Mouse (Mus musculus) ovary, postnatal 14 days (tissue): ENCODE measurements around the gene Fbxw4.
"Not testable (repeated sequence)": the region's sequence is repeated elsewhere in the genome, so short reads cannot be mapped to it uniquely, and the experiment has no call there.

ENCODE experiments used
- DNase-seq: peaks from one replicate; pipeline ENCODE4 v3.0.0; 2022; ENCODE audit warnings: low spot score

Gene Fbxw4

DNA sequence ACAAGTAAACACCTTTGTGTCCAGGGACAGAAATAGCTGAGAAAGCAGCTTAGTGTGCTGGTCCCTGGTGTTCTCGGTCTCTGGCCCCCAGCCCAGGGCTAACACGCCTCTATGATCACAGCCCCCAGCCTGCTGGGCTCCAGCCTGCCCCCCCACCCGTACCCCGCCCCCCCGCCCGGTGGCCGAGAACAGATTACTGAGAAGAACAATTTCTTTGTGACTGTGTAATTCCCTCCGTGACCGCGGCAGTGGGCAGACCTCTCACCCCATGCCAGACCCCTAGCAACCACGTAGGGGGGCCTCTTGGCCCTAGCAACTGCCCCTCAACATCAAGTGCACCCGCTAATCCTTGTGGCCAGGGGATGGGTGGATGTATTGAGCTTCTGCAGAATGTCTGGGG is 79.9 kb downstream of the Fbxw4 start:
- DNase-seq = no peak

DNA sequence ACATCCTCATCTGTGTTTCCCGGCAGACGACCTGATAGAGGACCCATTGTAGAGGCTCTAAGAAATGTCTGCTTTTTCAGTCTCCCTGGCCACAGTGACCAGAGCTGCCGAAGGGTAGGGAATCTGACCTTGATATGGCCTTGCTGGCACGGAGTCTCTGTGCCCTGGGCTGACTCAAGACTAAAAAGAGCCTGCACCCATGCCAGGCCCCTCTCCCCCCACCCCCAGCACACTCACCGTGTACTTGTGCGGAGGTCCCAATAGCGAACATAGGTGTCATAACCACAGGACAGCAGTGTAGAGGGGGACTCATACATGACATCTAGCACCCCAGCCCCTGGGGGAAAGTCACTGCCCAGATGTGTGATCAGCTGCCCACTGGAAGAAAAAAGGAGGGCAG is 80.7 kb downstream of the Fbxw4 start:
- no peak for DNase-seq

DNA sequence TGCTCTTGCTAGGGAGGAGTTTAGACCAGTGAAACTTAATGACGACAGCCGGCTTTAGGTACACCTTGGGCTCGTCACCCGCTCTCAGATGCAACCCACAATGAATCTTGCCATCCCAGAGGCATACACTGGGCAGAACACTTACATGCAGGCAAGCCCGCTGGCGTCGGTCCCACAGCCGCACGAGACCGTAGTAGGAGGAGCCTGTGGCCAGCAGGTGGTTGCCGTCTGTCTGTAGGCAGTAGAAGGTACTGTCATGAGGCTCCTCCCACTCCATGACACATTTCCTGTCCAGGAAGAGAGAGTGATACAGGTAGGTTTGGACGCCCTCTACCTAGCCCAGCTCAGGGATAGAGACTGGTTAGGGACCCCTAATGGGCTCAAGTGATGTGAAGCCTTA is 81.1 kb downstream of the Fbxw4 start:
- DNase-seq = no peak

DNA sequence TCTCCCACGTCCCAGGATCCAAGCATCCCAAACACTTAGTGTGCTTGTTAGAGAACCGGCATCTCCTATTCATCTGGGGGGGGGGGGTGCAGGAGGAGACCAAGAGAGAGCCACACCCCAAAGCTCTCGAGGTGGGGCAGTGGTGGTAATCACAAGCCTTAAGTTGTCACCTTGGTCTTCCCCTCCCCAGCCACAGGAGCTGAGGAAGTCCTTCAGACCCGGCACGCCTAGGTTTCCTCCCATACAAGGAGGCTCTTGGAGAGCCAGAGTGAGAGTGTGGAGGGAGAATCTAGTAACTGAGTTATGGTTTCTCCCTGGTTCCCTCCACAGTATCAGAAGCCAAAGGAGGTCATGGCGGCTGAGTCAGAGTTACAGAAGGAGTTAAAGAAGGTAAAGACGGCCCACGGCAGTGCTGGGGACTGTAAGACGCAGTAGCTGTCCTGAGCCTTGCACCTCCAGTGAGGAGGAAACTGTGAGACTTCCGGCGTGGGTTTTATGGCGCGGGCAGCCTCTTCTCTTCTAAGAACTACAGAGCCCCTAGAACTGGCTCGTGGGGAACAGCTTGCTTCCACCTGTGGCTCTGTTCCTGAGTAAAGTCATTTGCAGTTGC is 82.9 kb downstream of the Fbxw4 start:
- DNase-seq = no peak

DNA sequence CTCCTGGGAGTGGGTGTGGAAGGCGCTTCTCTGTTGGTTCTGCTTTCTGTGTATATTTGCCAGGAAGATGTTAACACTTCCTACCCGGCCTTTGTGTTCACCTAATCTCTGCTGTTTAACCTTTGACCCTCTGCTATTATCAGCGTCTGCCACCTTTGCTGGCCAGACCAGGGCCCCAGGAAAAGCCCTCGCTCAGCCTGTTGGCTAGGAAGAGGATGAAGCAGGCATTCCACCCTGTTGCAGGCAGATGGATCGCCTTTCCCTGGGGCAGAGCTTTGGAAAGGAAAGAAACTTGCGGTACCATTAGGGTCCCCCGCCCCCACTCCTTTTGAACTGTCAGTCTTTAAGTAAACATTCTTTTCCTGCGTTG is 84.5 kb downstream of the Fbxw4 start:
- DNase-seq = no peak

DNA sequence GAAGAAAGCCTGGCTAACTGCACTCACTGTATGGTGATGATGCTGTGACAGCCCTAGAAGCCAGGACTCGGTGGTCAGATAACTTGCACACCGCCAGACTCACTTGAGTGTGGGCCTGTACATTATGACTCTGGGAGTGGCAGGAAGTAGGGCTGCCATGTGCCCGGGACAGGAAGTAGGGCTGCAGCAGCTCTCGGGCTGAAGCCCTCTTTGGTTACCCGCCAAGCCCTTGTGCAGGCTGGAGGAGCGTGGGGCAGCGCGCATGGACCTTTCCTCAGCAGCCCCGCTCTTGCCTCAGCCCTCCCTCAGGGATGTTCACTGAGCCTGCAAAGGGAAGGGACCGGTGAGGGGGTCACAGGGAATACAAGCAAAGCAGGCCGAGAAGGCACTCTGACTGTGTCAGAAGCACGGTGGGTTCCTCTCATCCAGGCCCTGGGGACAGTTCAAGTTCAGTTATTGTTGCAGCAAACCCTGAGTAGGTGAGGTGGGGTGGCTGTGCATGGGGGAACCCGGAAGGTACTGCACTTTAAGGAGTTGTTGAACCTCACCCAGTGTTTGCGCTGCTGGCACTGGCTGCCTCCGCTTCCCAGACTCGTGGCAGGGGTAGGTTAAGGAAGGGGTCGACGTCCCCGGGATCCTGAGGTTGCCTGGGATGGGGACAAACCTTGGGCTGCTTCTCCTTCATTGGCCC is 85.0 kb downstream of the Fbxw4 start:
- DNase-seq = no peak

DNA sequence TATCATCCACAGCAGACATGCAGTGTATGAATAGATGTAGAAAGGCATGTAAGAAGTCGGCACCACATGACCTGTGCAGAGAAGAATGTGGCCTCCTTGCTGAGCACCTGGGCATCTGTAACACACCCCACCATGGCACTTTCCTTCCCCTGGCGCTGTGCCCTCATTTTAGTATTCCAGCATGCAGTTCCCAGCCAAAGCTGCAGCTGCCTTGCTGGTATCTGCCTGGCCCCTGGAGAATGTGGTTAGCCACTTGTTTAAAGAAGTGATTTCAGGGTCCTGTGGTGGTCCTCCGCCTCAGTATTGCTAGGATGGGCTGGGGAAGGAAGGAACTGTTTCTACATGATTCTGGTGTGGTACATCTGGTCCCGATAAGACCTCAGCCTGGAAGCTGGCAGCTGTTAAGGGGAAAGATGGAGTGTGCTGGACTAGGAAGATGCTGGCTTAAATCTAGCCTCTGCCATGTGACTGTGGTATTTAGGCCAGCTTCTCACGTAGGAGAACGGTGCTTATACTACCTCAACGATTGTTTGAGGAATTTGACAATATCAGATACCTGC is 85.7 kb downstream of the Fbxw4 start:
- DNase-seq = no peak

DNA sequence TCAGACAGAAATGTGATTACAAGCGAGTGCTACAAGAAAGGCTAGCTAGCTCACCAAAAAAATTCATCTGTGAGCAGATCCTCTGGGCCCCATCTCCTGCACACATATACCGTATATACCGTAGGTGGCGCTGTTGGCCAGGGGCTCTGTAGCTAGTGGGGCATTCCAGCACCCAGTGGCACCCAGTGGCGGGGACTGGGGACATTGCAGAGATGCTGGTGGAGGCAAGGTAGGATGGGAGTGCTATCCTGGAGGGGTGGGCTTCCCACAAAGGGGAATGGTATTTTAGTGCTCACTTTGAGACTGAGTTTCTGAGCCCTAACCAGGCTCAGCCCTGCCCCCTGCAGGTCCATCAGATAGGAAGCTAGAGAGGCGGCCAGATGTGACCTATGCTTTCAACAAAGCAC is 86.2 kb downstream of the Fbxw4 start:
- DNase-seq = peak; percentile 61

DNA sequence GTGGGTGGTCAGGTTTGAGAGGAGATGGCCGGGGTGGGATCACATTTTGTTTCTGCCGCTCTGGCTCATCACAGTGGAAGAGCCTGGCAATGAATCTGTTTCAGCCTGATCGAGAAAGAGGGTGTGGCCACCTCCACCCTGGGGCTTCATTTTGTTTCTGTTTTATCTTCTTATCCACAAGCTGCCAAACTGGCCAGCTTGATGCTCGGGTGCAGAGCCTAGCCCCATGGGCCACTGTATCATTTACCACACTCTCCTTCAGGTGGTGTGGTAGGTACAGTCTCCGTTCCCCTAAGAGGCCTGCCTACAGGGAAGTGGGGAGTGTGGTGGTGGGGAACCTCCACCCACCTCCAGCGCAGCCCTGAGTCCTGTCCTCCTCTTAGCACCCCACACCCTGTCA is 87.1 kb downstream of the Fbxw4 start:
- DNase-seq = no peak

DNA sequence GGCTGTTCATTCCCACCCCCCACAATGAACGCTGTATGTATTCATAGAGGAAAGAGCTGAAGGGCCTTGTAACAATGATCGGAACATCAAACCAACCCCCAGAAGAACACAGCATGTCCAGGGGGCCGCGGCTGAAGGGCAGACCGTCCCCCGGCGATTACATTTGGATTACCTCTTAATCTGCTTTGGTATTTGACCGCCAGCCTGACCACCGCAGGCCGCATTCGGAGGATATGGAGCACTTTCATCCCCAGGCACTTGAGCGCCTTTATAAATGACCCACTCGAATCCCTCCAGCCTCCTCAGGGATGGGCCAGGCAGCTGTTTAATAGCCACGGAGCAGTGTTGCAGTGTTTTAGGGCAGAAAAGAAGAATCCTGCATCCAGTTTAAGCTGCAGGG is 92.7 kb downstream of the Fbxw4 start:
- no peak for DNase-seq

DNA sequence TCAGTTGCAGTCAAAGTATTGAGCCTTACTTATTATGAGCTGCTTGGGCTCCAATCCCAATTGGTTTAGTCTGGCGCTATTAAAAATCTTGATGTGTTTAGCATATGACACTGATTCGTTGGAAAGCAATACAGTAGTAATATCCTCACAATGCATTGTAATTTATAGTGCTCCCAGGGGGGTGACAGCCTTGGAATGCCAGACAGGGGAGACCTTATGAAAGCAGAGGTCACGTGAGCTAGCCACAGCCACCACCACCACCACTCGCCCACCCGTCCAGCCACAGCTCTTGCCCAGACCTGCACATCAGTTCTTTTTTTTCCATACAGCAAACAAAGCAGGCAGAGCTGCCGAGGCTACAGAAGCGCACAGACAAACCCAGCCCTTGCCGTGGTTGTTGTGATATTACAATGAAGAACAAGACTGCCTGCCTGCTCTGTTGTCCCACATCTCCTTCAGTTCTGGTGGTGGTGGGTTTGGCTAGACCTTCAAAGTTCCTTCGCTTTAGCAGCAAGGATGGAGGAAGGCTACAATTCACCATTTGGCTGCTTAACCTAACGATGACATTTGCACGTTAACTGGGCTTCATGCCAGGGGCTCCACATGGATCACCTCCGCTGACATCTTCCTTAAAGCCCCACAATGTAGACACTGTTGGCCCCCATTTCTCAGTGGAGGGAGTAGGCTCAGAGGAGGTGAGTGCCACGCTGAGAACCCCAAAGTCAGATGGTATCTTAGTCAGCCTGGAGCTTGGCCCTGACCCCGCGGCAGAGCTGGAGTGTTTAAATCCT is 94.0 kb downstream of the Fbxw4 start:
- no peak for DNase-seq

DNA sequence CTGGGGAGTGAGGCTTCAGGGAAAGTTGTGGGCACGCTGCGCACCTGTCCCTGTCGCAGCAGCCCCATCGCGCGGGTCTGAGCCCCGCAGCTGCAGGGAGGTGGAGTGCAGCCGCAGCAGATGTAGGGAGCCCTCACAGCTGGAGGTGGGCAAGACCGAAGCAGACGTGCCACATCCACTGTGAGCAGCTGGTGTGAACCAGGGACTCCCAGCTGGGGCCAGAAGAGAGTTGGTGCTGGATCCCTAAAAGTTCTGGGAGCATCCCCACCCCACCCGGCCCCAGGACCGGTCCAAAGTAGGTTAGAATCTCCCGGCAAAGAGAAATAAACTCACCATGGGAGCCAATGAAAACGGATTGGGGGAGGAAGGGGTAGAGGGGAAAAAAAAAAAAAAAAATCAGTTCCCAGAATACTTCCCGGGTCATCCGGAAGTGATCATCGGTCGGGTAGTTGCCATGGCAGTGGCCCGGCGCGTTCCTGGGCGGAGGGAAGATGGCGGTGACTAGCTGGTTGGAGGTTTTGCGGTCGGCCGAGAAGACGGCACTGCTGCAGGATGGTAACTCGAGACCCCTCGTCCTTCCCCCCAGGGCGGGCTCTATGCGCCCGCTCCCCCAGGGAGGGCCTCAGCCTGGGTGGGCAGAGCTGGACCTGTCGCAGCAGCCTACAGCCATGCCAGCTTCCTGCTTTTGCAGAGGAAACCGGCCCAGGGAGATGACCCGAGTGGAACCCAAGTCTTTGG is 99.8 kb downstream of the Fbxw4 start, which contains the start of the genes Poll and Gm17018:
Poll (minus strand) TSS at position 379 of the 738 bp plus-strand sequence.
Gm17018 (plus strand) TSS at position 463 of the 738 bp plus-strand sequence.
- peak; percentile 82 for DNase-seq

DNA sequence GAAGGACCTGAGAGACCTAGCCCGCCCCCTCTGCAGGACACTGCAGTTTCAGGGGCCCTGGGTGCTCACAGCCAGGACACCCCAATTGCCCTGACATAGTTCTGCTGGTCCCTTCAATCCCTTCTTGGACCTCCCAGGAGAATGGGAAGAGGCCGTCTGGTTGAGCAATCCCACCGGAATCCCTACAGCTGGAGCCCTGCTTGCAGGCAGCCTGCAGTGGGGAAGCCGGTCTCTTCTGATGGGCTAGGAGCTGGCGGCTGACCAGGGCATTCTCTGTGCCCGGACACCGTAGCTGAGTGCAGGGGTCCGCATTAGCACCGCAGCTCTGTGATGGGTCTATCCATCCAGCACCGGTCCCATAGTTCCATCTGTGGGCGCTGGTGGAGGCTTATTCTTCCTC is 106.0 kb downstream of the Fbxw4 start:
- DNase-seq = no peak

DNA sequence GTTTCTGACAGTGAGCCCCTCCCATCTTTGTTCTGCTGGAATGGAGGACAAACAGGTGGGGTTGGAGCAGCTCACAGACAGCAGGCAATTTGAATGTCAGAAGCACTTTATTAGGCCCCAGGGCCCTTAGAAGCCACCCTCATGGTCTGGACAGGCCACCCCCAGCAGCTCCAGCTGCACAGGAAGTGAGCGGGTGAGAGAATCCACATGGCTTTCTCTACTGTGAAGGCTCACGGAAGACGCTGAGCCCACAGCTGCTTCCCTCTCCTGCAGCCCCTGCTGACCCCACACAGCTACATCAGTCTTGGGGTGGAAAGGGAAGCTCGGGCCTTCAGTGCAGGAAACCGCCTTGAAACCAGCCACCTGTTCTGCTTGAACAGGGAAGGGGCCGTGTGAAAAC is 107.9 kb downstream of the Fbxw4 start:
- no peak for DNase-seq

DNA sequence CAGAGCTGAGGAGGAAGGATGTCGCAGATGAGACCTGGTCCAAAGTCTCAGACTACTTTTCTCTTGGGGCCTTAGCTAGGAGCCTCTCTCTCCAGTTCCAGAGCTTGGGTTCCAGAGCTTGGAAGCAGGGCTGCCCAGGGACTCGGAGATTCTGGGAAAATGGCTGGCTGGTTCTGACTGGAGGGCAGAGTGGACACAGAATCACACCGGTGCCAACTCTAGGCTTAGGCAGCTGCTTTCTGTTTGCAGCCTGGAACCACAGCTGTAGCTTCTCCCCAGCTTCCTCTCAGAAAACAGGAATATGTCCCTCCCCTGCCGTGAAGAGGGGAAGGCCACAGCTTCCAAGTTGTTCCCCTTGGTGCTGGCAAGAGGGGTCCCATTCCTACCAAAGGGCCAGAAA is 110.2 kb downstream of the Fbxw4 start:
- no peak for DNase-seq

DNA sequence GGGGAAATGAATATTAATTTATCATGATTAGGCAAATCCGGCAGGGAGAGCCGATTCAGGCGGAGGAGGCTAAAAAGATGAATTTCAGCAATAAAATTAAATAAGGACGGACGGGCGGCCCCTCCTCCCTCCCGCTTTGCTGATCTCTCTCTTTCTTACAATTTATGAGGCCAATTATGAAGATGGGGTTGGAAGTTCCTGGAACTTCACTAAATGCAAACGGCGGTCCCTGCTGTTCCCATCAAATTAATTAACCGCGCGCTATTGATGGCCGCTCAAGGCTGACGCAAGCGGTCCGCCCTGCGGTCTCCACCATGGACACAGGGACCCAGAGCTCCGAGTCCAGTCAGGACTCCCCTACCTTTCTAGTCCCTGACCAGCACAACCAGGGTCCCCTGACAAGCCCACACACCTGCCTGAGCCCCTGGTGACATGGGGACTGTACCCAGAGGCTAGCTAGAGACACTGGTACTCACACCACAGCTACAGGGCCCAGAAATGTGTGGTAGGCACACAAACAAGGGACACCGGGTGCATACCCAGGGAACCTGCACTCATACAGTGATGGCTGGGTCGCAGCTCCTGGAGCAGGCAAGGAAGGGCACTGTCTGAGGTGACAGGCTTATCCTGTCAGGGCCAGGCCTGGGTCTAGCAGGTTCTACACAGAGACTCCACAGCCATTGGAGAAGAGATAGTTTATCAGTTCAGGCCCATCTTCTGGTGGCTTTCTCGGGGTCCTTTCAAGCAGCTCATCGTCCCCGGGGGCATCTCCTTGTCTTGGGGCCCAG is 110.8 kb downstream of the Fbxw4 start:
- DNase-seq = no peak

DNA sequence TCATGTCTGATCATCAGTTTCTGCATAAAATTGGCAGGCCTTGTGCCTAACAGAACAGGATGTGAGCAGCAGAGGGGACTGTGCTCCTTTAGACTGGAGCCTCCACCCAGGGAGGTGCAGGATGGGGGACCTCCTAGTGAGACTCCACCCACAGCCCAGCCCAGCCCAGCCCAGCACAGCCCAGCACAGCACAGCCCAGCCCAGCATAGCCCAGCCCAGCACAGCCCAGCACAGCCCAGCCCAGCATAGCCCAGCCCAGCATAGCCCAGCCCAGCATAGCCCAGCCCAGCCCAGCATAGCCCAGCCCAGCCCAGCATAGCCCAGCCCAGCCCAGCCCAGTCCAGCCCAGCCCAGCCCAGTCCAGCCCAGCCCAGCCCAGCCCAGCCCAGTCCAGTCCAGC is 111.9 kb downstream of the Fbxw4 start:
- not testable (repeated sequence) for DNase-seq

DNA sequence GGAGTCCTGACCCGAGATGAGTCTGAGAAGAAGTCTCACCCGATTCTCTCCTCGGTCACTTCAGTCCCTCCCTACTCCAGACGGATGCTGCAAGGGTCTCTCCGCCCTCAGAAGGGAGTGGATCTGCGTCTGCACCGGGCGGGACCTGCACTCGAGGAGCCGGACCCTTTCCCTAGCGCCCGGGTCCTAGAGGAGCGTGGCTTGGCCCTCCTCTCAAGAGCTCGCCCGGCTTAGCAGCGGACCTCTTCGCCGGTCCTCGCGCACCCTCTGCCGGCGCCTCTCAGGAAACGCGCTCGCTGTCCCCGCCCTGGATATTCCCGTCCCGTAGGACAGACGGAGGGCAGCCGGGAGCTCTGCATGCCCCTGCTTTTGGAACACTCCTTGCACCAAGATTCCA is 115.2 kb downstream of the Fbxw4 start:
- peak; percentile 80 for DNase-seq

DNA sequence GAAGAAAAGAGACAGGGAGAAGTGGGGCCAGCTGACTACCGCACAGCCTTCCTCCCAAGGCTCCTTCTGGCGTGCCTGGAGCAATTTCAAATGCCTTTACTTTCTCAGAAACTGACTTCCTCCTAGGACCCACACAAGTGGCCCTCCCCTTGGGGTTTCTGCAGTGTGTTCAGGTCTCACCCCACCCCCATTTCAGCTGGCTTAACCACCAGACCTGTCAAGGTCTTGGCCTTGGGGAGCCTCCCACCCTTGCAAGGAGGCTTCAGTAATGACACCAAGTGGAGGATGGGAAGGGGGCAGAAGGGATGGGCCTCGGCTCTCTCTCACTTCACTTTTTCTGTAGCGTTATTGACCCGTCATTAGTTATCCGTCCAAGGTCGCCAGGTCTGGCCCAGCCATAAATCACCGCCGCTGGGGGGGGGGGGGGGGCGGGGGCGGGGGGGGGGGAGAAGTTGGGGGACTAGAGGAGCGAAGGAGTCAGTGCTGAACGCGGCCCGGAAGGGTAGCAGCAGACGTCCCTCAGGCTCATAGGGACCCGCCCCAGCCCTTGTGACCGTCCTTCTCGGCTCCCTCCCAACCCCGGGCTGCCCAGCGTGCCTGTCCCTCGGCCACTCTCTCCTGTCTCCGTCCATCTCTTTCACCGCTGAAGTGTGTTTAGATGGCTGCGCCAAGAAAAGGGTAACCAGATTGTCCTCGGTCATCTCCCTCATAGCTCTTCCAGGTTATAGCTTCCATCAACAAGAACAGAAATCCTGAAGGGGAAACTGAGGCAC is 115.8 kb downstream of the Fbxw4 start:
- DNase-seq = peak; percentile 17

DNA sequence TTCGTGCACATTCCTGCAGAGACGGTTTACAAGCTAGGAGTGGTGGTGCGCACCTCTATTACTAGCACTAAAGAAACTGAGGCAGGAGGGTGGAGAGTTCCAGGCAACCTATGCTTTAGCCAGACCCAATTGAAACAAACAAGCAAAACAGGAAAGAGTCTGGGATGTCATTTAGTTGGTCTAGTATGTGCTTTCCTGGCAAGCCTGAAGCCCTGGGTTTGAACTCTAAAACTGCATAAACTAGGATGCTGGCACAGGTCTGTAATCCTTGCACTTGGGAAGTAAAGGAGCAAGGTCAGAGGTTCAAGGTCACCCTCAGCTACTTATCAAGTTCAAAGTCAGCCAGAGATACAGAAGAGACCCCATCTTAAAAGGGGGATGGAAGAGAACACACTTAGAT is 118.1 kb downstream of the Fbxw4 start:
- no peak for DNase-seq
